Mouse (Mus musculus) erythroblast, embryonic 14.5 days (primary cell): Measurements from ENCODE around the gene Prkg2. TPM values are rescaled to one million over a fixed set of nuclear protein-coding genes. Genes with fewer than 3 reads are reported as not detected.

Source experiments
- H3K27me3 ChIP-seq: 2 replicates; pipeline ENCODE4 v1.6.1; 2012; ENCODE audit warnings: inconsistent platforms; ENCODE audit not compliant: control insufficient read depth
- H3K36me3 ChIP-seq: 2 replicates; pipeline ENCODE4 v1.6.1; 2012; ENCODE audit warnings: mild to moderate bottlenecking, inconsistent platforms; ENCODE audit not compliant: control insufficient read depth
- H3K4me1 ChIP-seq: 2 replicates; pipeline ENCODE4 v1.6.1; 2012; ENCODE audit warnings: inconsistent platforms; ENCODE audit not compliant: control insufficient read depth
- H3K4me3 ChIP-seq: replicated peaks from 2 replicates; pipeline ENCODE3; 2012; ENCODE audit warnings: moderate library complexity, mild to moderate bottlenecking, inconsistent platforms
- H3K9me3 ChIP-seq: 2 replicates; pipeline ENCODE4 v1.6.1; 2012; ENCODE audit warnings: low read length, inconsistent platforms, mixed read lengths; ENCODE audit not compliant: control insufficient read depth
- GATA1 ChIP-seq: IDR thresholded peaks from 2 replicates; pipeline ENCODE4 v1.6.1; 2012; ENCODE audit warnings: low read length, inconsistent platforms, mixed read lengths
- TAL1 ChIP-seq: IDR thresholded peaks from 3 replicates; pipeline ENCODE4 v1.6.1; 2012; ENCODE audit warnings: low read length, inconsistent platforms, mixed read lengths
- polyA plus RNA-seq: library from polyadenylated mRNA; stranded (reverse); fragments of >175 nt; gene quantifications from 2 replicates; pipeline ENCODE4 v1.2.3, GENCODE M21; 2012

Gene Prkg2
- polyA plus RNA-seq, 1 experiment, result not detected

DNA sequence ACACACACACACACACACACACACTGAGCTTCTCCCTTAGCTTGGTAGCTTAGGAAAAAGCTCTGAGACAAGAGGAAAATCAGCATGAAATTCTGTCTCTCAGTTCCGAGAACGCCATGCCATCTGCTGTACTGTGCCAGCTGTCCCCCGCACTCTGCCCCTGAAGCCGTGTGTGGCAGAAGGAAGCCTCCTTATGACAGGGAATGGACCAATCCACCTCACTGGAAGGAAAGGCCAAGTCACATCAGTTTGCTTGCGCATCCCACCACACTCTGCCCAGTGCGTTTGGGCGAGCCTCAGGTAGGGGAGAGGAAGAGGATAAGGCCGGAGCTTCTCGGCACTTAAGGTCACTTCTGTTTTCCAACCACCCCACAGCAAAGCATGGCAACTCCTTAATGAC, 98.0 kb downstream of the Prkg2 start:
- no peaks in the 10 kb centered on the region for H3K4me1 ChIP-seq
- no peak overlapping the region for H3K4me3 ChIP-seq
- H3K36me3 ChIP-seq, result no peaks in the 10 kb centered on the region
- H3K9me3 ChIP-seq, result no peaks in the 10 kb centered on the region
- TF ChIP-seq GATA1 (no peak), TAL1 (no peak)
- no peaks in the 10 kb centered on the region for H3K27me3 ChIP-seq

DNA sequence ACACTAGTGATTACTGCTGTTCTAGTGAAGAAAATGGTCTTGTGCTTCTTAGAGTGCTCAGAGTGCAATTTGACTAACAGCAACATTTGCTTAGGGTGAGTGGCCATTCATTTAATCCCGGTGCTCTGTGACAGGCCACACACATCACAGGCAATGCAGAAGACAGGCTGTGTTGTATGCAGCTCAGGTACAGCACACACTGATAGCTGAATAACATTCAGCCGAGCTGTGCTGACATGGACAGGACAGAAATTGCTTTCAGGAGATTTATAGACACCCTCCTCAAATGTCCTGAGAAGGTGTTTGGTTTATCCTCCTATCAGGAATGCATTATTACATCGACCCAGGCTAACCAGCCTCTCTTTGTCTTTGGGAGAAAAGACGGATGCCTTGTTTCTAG, 99.3 kb downstream of the Prkg2 start:
- H3K27me3 ChIP-seq, result no peaks in the 10 kb centered on the region
- no peaks in the 10 kb centered on the region for H3K36me3 ChIP-seq
- H3K4me3 ChIP-seq, result no peak overlapping the region
- TF ChIP-seq TAL1, result no peak
- no peak for TF ChIP-seq GATA1
- H3K9me3 ChIP-seq, result no peaks in the 10 kb centered on the region
- no peaks in the 10 kb centered on the region for H3K4me1 ChIP-seq

DNA sequence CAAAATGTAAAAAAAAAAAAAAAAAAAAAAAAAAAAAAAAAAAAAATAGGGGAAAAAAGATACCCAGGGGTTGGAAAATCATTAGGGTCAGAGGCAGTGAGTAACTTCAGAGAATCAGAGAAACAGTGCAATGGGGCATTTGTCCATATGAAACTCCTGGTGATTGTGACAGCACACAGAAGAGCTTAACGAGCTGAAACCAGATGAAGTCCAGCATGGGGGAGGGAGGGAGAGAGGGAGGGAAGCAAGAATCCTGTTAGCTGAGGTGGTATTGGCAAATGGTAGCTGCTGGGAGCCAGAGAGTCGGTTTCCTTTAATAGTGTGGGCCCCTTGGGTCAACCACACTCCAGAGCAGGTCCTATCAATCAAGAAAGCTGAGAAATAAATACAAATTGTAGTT, 100.5 kb downstream of the Prkg2 start:
- no peaks in the 10 kb centered on the region for H3K36me3 ChIP-seq
- H3K9me3 ChIP-seq, result no peaks in the 10 kb centered on the region

DNA sequence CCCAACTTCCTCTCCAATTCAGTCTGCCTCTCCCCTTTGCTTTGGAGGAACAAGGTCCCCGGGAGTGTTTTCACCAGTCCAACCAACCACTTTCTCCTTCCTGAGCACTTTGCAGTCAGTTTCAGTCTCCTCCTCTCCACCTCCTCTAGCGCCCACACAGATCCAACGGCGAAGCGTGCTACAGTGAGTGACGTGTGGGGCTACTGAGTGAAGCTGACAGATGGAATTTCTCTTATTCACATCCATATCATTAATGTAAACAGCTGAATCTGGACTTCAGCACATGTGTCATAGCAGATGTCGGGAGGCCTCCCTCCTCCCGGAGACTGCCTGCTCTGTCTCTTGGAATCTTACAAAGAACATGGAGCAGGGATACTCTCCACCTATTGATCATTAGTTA, 101.2 kb downstream of the Prkg2 start:
- H3K4me3 ChIP-seq, result no peak overlapping the region
- TF ChIP-seq TAL1 (no peak), GATA1 (no peak)
- no peaks in the 10 kb centered on the region for H3K36me3 ChIP-seq
- H3K27me3 ChIP-seq, result no peaks in the 10 kb centered on the region
- no peaks in the 10 kb centered on the region for H3K4me1 ChIP-seq
- H3K9me3 ChIP-seq, result no peaks in the 10 kb centered on the region

More for the DNA sequence above, 100.5 kb downstream of the Prkg2 start:
- TF ChIP-seq TAL1 (no peak), GATA1 (no peak)
- Histone ChIP-seq H3K4me3 (no peak overlapping the region), H3K27me3 (no peaks in the 10 kb centered on the region), H3K4me1 (no peaks in the 10 kb centered on the region)

DNA sequence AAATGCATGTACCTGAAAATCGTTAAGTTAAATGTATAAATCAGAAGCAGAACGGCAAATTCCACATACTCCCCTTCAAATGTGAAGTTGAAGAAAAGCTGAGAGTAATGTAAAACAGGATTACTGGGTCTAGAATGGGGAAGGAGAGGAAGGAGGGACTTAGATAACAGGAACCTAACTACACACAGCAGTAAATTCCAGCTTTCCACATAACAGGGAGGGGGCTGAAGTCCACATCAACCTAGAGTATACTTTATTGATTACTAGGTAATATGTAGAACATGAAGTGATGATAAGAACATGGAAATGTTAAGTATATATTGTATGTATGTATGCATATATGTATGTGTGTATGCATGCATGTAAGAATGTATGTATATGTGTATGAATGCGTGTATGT, 114.2 kb downstream of the Prkg2 start:
- Histone ChIP-seq H3K4me1 (no peaks in the 10 kb centered on the region), H3K27me3 (no peaks in the 10 kb centered on the region), H3K4me3 (no peak overlapping the region), H3K9me3 (peaks cover 2% of the 10 kb centered on the region; the same call in 1 of the 2 replicates), H3K36me3 (no peaks in the 10 kb centered on the region)
- TF ChIP-seq GATA1, result no peak

DNA sequence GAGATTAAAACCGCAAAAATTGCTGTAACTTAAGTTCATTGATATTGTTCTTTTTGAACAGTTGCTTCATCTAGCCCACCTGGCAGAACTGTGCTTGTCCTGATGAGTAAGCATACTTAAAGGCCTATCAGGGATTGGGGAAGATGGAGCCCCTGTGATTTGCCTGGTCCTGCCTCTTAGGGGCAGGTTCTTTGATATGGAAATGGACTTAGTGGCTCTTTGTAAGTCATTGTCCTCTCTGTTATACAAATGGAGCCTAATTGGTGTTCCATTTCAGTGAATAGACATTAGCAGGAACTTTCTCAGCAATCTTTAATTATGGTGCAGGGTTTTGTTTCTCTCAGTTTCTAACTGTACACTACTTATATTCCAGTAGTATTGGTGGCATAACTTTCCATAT, 115.5 kb downstream of the Prkg2 start:
- TF ChIP-seq GATA1, result no peak
- no peak for TF ChIP-seq TAL1
- no peaks in the 10 kb centered on the region for H3K4me1 ChIP-seq
- no peaks in the 10 kb centered on the region for H3K27me3 ChIP-seq
- H3K9me3 ChIP-seq, result peaks cover 5% of the 10 kb centered on the region; the same call in 1 of the 2 replicates
- H3K36me3 ChIP-seq, result no peaks in the 10 kb centered on the region
- H3K4me3 ChIP-seq, result no peak overlapping the region

DNA sequence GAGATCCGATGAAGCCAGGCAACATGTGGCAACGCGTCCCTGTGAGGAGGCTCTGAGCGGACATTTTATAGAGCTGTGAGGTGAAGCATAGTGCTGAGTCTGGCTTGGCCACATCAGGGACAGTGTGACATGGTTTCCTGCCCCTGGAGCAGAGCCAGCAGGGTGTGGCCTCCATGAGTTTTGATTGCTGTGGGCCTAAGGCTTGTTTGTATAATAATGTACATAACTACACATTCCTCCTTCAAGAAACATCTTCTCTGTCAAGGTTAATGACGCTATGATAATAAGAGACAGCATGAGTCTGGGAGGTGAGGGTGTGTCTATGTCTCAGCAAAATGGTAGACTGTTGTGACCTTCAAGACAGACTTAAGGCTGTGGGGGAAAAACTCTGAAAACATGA, 118.4 kb downstream of the Prkg2 start:
- Histone ChIP-seq H3K4me1 (no peaks in the 10 kb centered on the region), H3K4me3 (no peak overlapping the region), H3K27me3 (no peaks in the 10 kb centered on the region), H3K36me3 (no peaks in the 10 kb centered on the region), H3K9me3 (peaks cover 5% of the 10 kb centered on the region; the same call in 1 of the 2 replicates)
- TF ChIP-seq GATA1, result no peak
- TF ChIP-seq TAL1, result no peak

DNA sequence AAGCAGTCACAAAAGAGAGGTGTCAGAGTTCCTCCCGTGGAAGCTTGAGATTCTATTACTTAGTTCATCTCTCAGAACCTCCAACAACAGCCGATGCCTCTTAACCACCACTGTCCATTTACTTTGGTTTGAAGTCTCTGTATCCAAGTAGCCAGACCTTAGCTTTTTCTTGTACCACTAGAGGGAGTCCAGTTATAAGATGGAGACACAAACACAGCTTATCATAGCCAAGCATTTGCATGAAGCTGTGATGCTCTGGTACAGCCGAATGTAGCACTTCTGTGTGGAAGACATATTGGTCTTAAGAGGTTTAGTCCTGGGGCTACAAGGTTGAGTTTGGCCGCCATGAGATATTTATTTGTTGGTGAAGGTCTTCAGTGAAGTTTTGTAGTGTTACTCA, 134.8 kb downstream of the Prkg2 start:
- TF ChIP-seq GATA1 (no peak), TAL1 (no peak)
- Histone ChIP-seq H3K4me3 (no peak overlapping the region), H3K36me3 (no peaks in the 10 kb centered on the region), H3K27me3 (no peaks in the 10 kb centered on the region), H3K9me3 (no peaks in the 10 kb centered on the region), H3K4me1 (no peaks in the 10 kb centered on the region)

DNA sequence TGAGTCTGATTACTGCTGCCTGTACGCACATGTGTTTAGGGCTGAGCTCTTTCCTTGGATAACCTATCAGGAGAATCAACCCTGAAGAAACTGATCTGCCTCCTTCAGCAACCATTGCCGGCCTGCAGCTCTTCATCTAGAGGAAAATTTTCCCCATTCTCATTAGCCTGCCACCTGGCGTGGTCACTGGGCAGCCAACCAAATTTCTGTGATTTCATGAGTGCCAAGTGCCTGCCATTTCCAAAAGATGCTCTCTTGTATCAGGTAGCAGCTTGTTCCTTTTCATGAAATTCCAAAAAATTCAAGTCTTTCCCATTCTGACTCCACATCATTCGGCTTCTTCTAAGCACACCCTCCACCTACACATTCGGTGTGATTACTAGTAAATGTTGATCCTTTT, 136.2 kb downstream of the Prkg2 start:
- TF ChIP-seq TAL1, result no peak
- no peak for TF ChIP-seq GATA1
- no peaks in the 10 kb centered on the region for H3K36me3 ChIP-seq
- no peaks in the 10 kb centered on the region for H3K9me3 ChIP-seq
- no peak overlapping the region for H3K4me3 ChIP-seq
- H3K4me1 ChIP-seq, result no peaks in the 10 kb centered on the region
- H3K27me3 ChIP-seq, result no peaks in the 10 kb centered on the region

DNA sequence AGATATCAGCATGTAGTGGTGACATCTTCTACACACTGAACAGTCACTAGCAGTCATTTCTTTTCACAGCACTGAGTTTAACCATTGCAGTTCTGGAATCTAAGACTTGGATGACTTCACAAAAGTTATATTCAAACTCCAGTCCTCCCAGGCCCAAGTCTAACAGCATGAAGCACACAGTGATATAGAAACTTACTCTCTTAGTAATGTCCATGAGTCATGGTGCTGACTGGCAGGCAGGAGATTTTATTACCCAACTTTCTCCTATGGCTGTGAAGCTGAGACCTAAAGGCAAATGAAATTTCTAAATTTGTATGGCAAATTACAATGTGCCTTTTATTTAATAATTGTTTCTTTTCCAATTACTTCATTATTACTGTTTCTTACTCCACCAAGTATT, 139.2 kb downstream of the Prkg2 start:
- H3K4me3 ChIP-seq, result no peak overlapping the region
- no peaks in the 10 kb centered on the region for H3K36me3 ChIP-seq
- TF ChIP-seq GATA1, result no peak
- TF ChIP-seq TAL1, result no peak
- H3K9me3 ChIP-seq, result no peaks in the 10 kb centered on the region
- no peaks in the 10 kb centered on the region for H3K27me3 ChIP-seq
- H3K4me1 ChIP-seq, result no peaks in the 10 kb centered on the region
